Mouse (Mus musculus) left cerebral cortex, postnatal 36 days (tissue): Measurements from ENCODE around the gene Folr1. TPM values are rescaled to one million over a fixed set of nuclear protein-coding genes. Genes with fewer than 3 reads are reported as not detected.

Experiments used
- DNase-seq, 2 experiments: peaks; one replicate each; pipeline ENCODE4 v3.0.0; 2021 to 2022; ENCODE audit warnings: low spot score in 2 of 2, mixed read lengths in 1 of 2
- intact Hi-C: fragments of 180-260 bp; cut with DNase I; formaldehyde crosslinking; loops from one replicate; pipeline ENCODE4 v1.15.1; 2025
- total RNA-seq, 2 experiments: library from RNA; stranded (reverse); gene quantifications; 2 replicates each; pipeline ENCODE4 v1.2.3; 2021

Folr1 gene
- total RNA-seq, 2 experiments from 2014 or later: 1.0 to 1.2 TPM

- no peak for DNase-seq
Measured at GRCm38 (mm10) chr7:101875978-101876377, 5.4 kb upstream of the Folr1 start.

GRCm38 (mm10) chr7:101871296-101871695 is 708 bp upstream of the Folr1 start:
- intact Hi-C loops: no loop called here
- no peak for DNase-seq

More at GRCm38 (mm10) chr7:101875978-101876377, 5.4 kb upstream of the Folr1 start:
- intact Hi-C loops: no loop called here

GRCm38 (mm10) chr7:101869163-101869500 is 1.5 kb downstream of the Folr1 start:
- intact Hi-C loops: no loop called here
- no peak for DNase-seq

DNA sequence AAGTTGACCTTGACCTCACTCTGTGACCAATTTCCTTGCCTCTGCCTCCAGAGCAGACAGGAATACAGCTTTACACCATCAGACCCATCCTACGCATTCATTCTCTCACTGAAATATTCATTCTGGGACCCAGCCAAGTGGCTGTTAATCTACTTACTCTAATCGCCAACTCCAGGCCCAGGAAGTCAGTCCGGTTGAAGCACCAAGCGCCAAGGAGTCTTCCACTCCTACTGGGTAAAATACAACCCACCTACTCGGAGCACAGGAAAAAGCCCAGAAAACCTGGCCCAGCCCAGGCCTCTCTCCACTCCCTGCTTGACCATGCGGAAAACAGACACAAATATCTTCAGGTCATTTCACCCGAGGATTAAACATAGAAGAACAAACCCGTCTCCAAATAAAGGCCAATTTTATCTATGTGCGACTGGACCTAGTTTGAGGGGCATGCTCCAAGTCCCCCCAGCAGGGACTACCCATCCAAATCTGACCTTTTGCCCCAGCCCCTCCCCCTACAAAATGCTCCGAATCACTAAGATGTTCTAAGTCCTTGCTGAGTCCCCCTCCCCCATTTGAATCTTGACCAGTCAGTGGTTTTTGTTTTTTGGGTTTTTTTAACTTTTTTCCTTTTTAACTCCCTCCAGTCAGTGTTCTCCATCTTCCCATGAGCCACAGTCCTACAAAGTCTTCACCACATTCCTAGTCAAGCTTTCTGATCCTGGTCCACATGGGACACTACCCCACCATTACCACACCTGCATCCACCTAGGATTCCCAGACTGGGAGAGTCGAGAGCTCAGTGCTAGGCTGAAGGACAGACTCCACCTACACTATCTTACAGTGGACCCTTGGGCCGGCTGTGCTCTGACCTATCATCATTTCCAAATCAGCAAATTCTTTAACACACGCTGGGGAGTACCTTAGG is 2.1 kb downstream of the Folr1 start:
- no peak for DNase-seq
- intact Hi-C loops: no loop called here

DNA sequence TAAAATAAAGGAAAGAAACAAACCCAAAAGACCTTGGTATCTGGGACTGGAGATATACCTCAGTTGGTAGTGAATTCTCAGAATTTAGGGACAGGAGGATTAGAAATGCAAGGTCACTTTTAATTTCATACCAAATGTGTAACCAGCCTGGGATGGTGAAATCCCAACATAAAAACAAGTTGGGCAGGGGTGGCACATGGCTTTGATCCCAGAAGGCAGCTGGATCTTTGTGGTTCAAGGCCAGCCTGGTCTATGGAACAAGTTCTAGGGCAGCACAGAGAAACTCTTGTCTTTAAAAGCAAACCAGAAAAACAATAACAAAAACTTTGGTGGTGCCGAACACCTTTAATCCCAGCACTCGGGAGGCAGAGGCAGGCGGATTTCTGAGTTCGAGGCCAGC is 3.1 kb downstream of the Folr1 start:
- intact Hi-C loops: no loop called here

GRCm38 (mm10) chr7:101866491-101867265 is 3.9 kb downstream of the Folr1 start:
- intact Hi-C loops: no loop called here
- no peak for DNase-seq

More for the DNA sequence above, 3.1 kb downstream of the Folr1 start:
- DNase-seq: no peak

DNA sequence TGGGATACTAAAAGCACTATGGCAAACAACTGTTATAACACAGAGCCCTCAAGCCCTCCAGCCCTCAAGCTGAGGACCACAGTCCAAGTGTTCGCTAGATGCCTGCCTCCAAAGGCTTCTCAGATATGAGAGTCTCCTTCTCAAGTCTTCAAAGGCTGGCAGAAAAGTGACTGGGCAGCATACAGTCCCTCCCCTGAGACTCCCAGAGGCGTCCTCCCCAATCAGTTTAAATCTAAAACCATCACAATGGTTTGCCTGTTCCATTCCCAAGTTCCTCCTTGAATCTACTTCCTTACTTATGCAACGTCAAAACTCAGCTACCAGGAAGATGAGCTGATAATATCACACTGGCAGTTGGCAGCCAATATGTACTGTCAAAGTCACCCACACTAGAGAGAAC is 7.2 kb downstream of the Folr1 start, which contains the start of gene Anapc15:
Gene Anapc15, plus strand, starts transcription at position 301 of the 400 bp plus-strand sequence.
- DNase-seq: no peak
- intact Hi-C loops: no loop called here

DNA sequence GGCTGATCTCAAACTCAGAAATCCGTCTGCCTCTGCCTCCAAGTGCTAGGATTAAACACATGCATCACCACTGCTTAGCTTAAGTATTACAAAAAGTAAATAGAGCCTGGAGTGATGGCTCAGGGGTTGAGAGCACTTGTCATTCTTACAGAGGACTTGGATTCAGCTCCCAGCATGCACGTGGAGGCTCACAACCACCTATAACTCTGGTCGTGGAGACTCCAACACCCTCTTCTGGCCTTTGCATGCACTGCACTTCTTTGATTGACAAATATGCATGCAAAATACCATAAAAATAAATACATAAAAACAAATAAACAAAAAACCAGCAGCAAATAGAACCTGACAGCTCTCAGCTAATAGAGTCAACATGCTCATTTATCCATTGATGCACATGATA is 8.3 kb downstream of the Folr1 start:
- intact Hi-C loops: no loop called here
- DNase-seq: no peak

- intact Hi-C loops: no loop called here
- no peak for DNase-seq
Measured at GRCm38 (mm10) chr7:101860978-101861377, 9.6 kb downstream of the Folr1 start.

DNA sequence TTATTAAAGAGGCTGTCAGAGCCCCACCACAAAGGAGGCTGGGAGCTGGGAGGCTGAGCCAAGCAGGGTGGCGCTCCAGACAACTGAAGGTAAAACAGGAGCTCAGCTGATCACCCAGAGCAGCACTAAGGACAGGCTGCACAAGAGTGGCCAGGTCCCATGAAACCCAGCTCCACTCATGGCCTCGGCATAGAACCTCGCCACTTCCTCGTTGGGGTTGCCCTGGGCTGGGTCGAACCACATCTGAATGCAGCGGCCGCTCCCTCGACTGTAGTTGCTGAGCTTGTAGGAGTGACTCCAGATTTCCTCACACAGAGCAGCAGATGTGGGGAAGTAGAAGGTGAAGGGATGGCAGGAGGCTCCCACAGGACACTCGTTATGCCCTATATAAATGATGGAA is 12.2 kb downstream of the Folr1 start:
- intact Hi-C loops: no loop called here
- no peak for DNase-seq

DNA sequence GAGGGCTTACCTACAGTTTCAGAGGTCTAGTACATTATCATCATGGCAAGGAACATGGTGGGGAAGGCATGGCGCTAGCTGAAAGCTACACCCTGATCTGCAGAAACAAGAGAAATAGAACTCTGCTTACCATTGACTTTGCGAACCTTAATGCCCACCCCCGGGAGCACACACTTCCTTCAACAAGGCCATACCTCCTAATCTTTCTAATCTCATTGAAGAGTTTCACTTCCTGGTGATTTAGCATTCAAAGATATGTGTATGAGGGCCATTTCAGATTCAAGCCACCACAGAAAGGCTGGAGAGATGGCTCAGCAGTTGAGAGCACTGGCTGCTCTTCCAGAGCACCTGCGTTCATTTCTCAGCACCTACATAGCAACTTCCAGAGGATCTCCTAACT is 13.5 kb downstream of the Folr1 start, which contains the start of gene Folr2:
Gene Folr2, minus strand, starts transcription at position 101 of the 400 bp plus-strand sequence.
- intact Hi-C loops: no loop called here
- DNase-seq: no peak

- no peak for DNase-seq
- intact Hi-C loops: no loop called here
Measured at GRCm38 (mm10) chr7:101853816-101854215, 16.8 kb downstream of the Folr1 start.

GRCm38 (mm10) chr7:101852846-101853245 is 17.7 kb downstream of the Folr1 start:
- DNase-seq: no peak
- intact Hi-C loops: no loop called here

DNA sequence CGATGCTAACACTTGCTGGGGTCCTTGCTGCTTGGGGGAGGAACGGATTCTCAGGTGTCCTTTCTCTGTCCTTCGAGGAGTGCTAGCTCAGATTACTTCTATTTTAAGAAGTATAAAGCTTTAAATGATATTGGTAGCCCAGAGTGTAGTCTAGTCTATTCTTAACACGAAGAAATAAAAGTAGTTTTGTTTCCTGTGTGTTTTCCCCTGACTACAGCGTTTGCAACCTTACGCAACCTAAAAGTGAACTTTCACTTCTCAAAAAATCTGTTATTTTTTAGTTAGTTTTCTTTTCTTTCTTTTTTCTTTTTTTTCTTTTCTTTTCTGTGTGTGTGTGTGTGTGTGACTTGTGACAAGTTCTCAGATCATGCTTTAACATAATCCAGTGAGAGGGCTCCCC is 18.9 kb downstream of the Folr1 start:
- DNase-seq: no peak
- intact Hi-C loops: no loop called here

- intact Hi-C loops: no loop called here
- no peak for DNase-seq
Measured at GRCm38 (mm10) chr7:101847934-101848333, 22.7 kb downstream of the Folr1 start.

GRCm38 (mm10) chr7:101844186-101844585 is 26.4 kb downstream of the Folr1 start:
- intact Hi-C loops: no loop called here
- DNase-seq: no peak

- DNase-seq: peak; percentile 77 to 78
- intact Hi-C loops: loop anchor here (5.0 kb wide), 2 partner anchors 59 to 171 kb away; no protein-coding TSS in a partner anchor
Measured at GRCm38 (mm10) chr7:101837606-101838471, 32.7 kb downstream of the Folr1 start, which contains the start of gene Inppl1. Inppl1 (minus strand) TSS chr7:101838229.

DNA sequence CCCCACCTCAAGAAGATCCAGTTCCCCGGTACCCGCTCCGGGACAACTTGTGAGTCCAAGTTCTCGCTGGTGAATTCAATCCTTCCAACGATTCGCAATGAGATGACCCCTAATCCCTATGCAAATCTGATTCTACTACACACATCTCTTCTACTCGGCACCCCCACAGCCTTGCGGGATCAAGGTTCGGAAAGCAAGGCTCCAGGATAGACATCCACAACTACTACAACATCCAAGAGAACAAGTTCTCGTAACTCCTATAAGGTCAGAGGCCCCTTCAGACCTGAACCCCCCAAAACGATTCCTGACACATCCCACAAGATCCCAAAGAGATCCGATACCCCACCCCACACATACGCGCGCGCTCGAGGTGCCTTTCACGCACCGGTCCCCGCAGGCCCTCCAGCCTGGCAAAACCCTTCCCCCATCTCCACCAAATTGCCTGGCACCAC is 33.4 kb downstream of the Folr1 start:
- DNase-seq: no peak
- intact Hi-C loops: loop anchor here (5.0 kb wide), 2 partner anchors 60 to 170 kb away; no protein-coding TSS in a partner anchor
